Mouse (Mus musculus): ENCODE results near the gene Adsl.

DNA sequence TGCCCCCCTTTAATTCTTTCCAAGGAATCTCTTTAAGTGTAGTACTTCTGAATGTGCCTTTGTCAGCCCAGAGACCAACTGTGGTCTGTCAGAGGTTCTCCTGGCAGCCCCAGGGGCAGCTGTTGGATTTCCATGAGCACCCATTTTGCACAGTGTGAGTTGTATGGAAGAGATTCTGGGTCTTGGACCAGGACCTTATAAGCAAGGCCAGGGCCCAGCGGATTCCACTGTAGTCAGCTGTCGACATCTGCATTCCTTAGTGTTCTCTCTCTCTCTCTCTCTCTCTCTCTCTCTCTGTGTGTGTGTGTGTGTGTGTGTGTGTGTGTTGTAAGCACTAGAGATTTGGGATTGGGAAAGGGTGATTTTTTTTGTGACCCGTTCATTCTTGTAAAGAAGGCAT, 11.6 kb upstream of the Adsl start:
- no peak for TF ChIP-seq CTCF (IDR thresholded peaks at IDR 0.05; ENCODE audit: insufficient read depth, low read length)
- TF ChIP-seq POLR2A (IDR thresholded peaks at IDR 0.05; ENCODE audit: borderline replicate concordance, extremely low read depth, low read depth, low read length): no peak

Data from lung, adult 2 months (tissue).